Mouse (Mus musculus) intestine, embryonic 14.5 days (tissue): ENCODE results near the gene Aoc3. TPM values are rescaled to one million over a fixed set of nuclear protein-coding genes. Genes with fewer than 3 reads are reported as not detected.
A peak's percentile ranks its signal among the peaks of the same experiment; 100 is the strongest.

Experiments used
- ATAC-seq: fragments of 200-750 bp; cut with Nextera tagmentation; replicated peaks from 2 replicates; pipeline ENCODE4 v1.8.0; 2017; ENCODE audit warnings: low read depth, moderate number of reproducible peaks, moderate TSS enrichment, moderate library complexity; ENCODE audit not compliant: low FRiP score, low TSS enrichment
- DNase-seq: peaks from one replicate; pipeline ENCODE4 v3.0.0-alpha.2; 2018; ENCODE audit warnings: low spot score
- H3K27ac ChIP-seq: fragments of 300-500 bp; sonication (generic); 2 replicates; pipeline ENCODE4 v1.5.1; 2014; ENCODE audit warnings: low read depth, mild to moderate bottlenecking, control low read depth
- H3K27me3 ChIP-seq: fragments of 300-500 bp; sonication (generic); replicated peaks from 2 replicates; pipeline ENCODE4 v1.6.1; 2014; ENCODE audit warnings: low read length, control low read depth; ENCODE audit not compliant: control insufficient read depth, insufficient read depth
- H3K36me3 ChIP-seq: fragments of 300-500 bp; sonication (generic); 2 replicates; pipeline ENCODE4 v1.6.1; 2014; ENCODE audit warnings: low read length, control low read depth; ENCODE audit not compliant: control insufficient read depth, insufficient read depth
- H3K4me1 ChIP-seq: fragments of 300-500 bp; sonication (generic); replicated peaks from 2 replicates; pipeline ENCODE4 v1.6.1; 2014; ENCODE audit warnings: low read length, control low read depth, mixed read lengths; ENCODE audit not compliant: control insufficient read depth, insufficient read depth
- H3K4me2 ChIP-seq: fragments of 300-500 bp; sonication (generic); 2 replicates; pipeline ENCODE4 v1.6.1; 2014; ENCODE audit warnings: low read length
- H3K4me3 ChIP-seq: fragments of 300-500 bp; sonication (generic); 2 replicates; pipeline ENCODE4 v1.5.1; 2014; ENCODE audit warnings: low read depth, low read length, control low read depth, mixed read lengths
- H3K9ac ChIP-seq: fragments of 300-500 bp; sonication (generic); 2 replicates; pipeline ENCODE4 v1.6.1; 2014; ENCODE audit warnings: mild to moderate bottlenecking, low read length
- H3K9me3 ChIP-seq: fragments of 300-500 bp; sonication (generic); 2 replicates; pipeline ENCODE4 v1.6.1; 2016; ENCODE audit warnings: low read length, control low read depth; ENCODE audit not compliant: control insufficient read depth
- WGBS: fragments of 180-500 bp; shearing (Covaris S2); extraction: QIAGEN DNeasy Blood & Tissue Kit; methylation state at CpG from one replicate; pipeline ENCODE4 v1.1.7; 2014; 5-methylcytosine and 5-hydroxymethylcytosine counted together
- polyA plus RNA-seq: library from polyadenylated mRNA; unstranded; fragments of >200 nt; fragmentation: Nextera tagmentation; extraction: Ambion mirVana; gene quantifications from 2 replicates; pipeline ENCODE4 v1.2.1, GENCODE M21; 2014

Aoc3 gene
- polyA plus RNA-seq, 1 experiment from 2014 or later = 1.9 TPM

- Histone ChIP-seq H3K27ac (no peak overlapping the region), H3K9me3 (no peaks in the 10 kb centered on the region), H3K36me3 (no peaks in the 10 kb centered on the region), H3K4me1 (peaks cover 19% of the 10 kb centered on the region), H3K9ac (no peak overlapping the region), H3K4me2 (no peak overlapping the region), H3K4me3 (no peak overlapping the region), H3K27me3 (no peaks in the 10 kb centered on the region)
- ATAC-seq (no peak), DNase-seq (no peak)
- 47% methylated on average over 10 of the region's 10 CpGs for WGBS
Observed at GRCm38 (mm10) chr11:101334023-101334422, 3.6 kb downstream of the Aoc3 start.

GRCm38 (mm10) chr11:101334516-101334915, 4.1 kb downstream of the Aoc3 start:
- Histone ChIP-seq H3K4me3 (no peak overlapping the region), H3K27me3 (no peaks in the 10 kb centered on the region), H3K9ac (no peak overlapping the region), H3K36me3 (no peaks in the 10 kb centered on the region), H3K27ac (no peak overlapping the region), H3K4me1 (peaks cover 24% of the 10 kb centered on the region), H3K9me3 (no peaks in the 10 kb centered on the region), H3K4me2 (no peak overlapping the region)
- 27% methylated on average over 6 of the region's 6 CpGs for WGBS
- no peak for DNase-seq
- no peak for ATAC-seq

- WGBS = 80% methylated on average over 9 of the region's 9 CpGs
- Histone ChIP-seq H3K36me3 (no peaks in the 10 kb centered on the region), H3K9ac (no peak overlapping the region), H3K4me1 (peaks cover 27% of the 10 kb centered on the region), H3K9me3 (no peaks in the 10 kb centered on the region), H3K4me2 (no peak overlapping the region), H3K4me3 (no peak overlapping the region), H3K27ac (no peak overlapping the region), H3K27me3 (no peaks in the 10 kb centered on the region)
- no peak for ATAC-seq
- DNase-seq = no peak
Observed at GRCm38 (mm10) chr11:101335685-101336084, 5.3 kb downstream of the Aoc3 start.

- H3K4me1 ChIP-seq = peaks cover 27% of the 10 kb centered on the region
- H3K9ac ChIP-seq = no peak overlapping the region
- H3K27me3 ChIP-seq = no peaks in the 10 kb centered on the region
- H3K4me3 ChIP-seq = 0 out of 2 replicates have a peak overlapping the region, but pooled peaks have one; percentile 3
- peak overlapping the region; percentile 50 for H3K4me2 ChIP-seq
- no peaks in the 10 kb centered on the region for H3K36me3 ChIP-seq
- peak overlapping the region; percentile 28 for H3K27ac ChIP-seq
- DNase-seq (peak; percentile 73), ATAC-seq (peak; percentile 90)
- no peaks in the 10 kb centered on the region for H3K9me3 ChIP-seq
- WGBS = 2% methylated on average over 9 of the region's 9 CpGs
Observed at GRCm38 (mm10) chr11:101338123-101338760, 7.8 kb downstream of the Aoc3 start.

GRCm38 (mm10) chr11:101347083-101347775, 16.8 kb downstream of the Aoc3 start:
- Histone ChIP-seq H3K4me3 (no peak overlapping the region), H3K36me3 (no peaks in the 10 kb centered on the region), H3K27me3 (no peaks in the 10 kb centered on the region), H3K9ac (no peak overlapping the region), H3K4me2 (no peak overlapping the region), H3K4me1 (peaks cover 3% of the 10 kb centered on the region; the same call in 1 of the 2 replicates), H3K27ac (no peak overlapping the region), H3K9me3 (no peaks in the 10 kb centered on the region)
- WGBS = 72% methylated on average over 10 of the region's 10 CpGs
- DNase-seq (no peak), ATAC-seq (no peak)

GRCm38 (mm10) chr11:101348774-101349173, 18.4 kb downstream of the Aoc3 start:
- WGBS = 68% methylated on average over 7 of the region's 7 CpGs
- no peaks in the 10 kb centered on the region for H3K9me3 ChIP-seq
- no peaks in the 10 kb centered on the region for H3K36me3 ChIP-seq
- ATAC-seq = no peak
- H3K27me3 ChIP-seq = no peaks in the 10 kb centered on the region
- H3K27ac ChIP-seq = no peak overlapping the region
- no peak overlapping the region for H3K4me3 ChIP-seq
- peaks cover 3% of the 10 kb centered on the region; the same call in 1 of the 2 replicates for H3K4me1 ChIP-seq
- no peak for DNase-seq
- H3K4me2 ChIP-seq = no peak overlapping the region
- no peak overlapping the region for H3K9ac ChIP-seq

GRCm38 (mm10) chr11:101349216-101349615, 18.8 kb downstream of the Aoc3 start:
- Histone ChIP-seq H3K4me1 (peaks cover 3% of the 10 kb centered on the region; the same call in 1 of the 2 replicates), H3K9me3 (no peaks in the 10 kb centered on the region), H3K9ac (no peak overlapping the region), H3K4me3 (no peak overlapping the region), H3K4me2 (no peak overlapping the region), H3K27me3 (no peaks in the 10 kb centered on the region), H3K27ac (no peak overlapping the region), H3K36me3 (no peaks in the 10 kb centered on the region)
- WGBS = 50% methylated on average over 3 of the region's 3 CpGs
- no peak for DNase-seq
- no peak for ATAC-seq

- peaks cover 3% of the 10 kb centered on the region; the same call in 1 of the 2 replicates for H3K4me1 ChIP-seq
- H3K9ac ChIP-seq = no peak overlapping the region
- 49% methylated on average over 11 of the region's 11 CpGs for WGBS
- no peaks in the 10 kb centered on the region for H3K27me3 ChIP-seq
- no peak for DNase-seq
- H3K36me3 ChIP-seq = no peaks in the 10 kb centered on the region
- H3K4me2 ChIP-seq = no peak overlapping the region
- no peak overlapping the region for H3K4me3 ChIP-seq
- no peaks in the 10 kb centered on the region for H3K9me3 ChIP-seq
- H3K27ac ChIP-seq = no peak overlapping the region
- ATAC-seq = no peak; the same call in 1 of the 2 replicates
Observed at GRCm38 (mm10) chr11:101351100-101351720, 20.8 kb downstream of the Aoc3 start.
